Mouse (Mus musculus) hindbrain, embryonic 11.5 days (tissue): ENCODE results near the gene Tom1. TPM values are rescaled to one million over a fixed set of nuclear protein-coding genes. Genes with fewer than 3 reads are reported as not detected.

Source experiments
- ATAC-seq: fragments of 200-750 bp; cut with Nextera tagmentation; 2 replicates; pipeline ENCODE4 v1.8.0; 2017; ENCODE audit warnings: mild to moderate bottlenecking, moderate TSS enrichment, moderate library complexity; ENCODE audit not compliant: low FRiP score
- DNase-seq: peaks from one replicate; pipeline ENCODE4 v3.0.0-alpha.2; 2015; ENCODE audit warnings: low spot score
- H3K27ac ChIP-seq: fragments of 300-500 bp; sonication (generic); 2 replicates; pipeline ENCODE4 v1.5.1; 2014; ENCODE audit warnings: mild to moderate bottlenecking, low read depth, low read length
- H3K27me3 ChIP-seq: fragments of 300-500 bp; sonication (generic); 2 replicates; pipeline ENCODE4 v1.6.1; 2014; ENCODE audit warnings: mild to moderate bottlenecking, low read length, moderate library complexity, mixed read lengths; ENCODE audit not compliant: control insufficient read depth, insufficient read depth
- H3K36me3 ChIP-seq: fragments of 300-500 bp; sonication (generic); 2 replicates; pipeline ENCODE4 v1.6.1; 2014; ENCODE audit warnings: mild to moderate bottlenecking, low read length, moderate library complexity, mixed read lengths; ENCODE audit not compliant: control insufficient read depth, insufficient read depth
- H3K4me1 ChIP-seq: fragments of 300-500 bp; sonication (generic); replicated peaks from 2 replicates; pipeline ENCODE4 v1.6.1; 2014; ENCODE audit warnings: low read length, mixed read lengths; ENCODE audit not compliant: control insufficient read depth, insufficient read depth
- H3K4me2 ChIP-seq: fragments of 300-500 bp; sonication (generic); replicated peaks from 2 replicates; pipeline ENCODE4 v1.6.1; 2014; ENCODE audit warnings: mild to moderate bottlenecking, low read depth, low read length
- H3K4me3 ChIP-seq: fragments of 300-500 bp; sonication (generic); 2 replicates; pipeline ENCODE4 v1.5.1; 2014; ENCODE audit warnings: low read depth, low read length
- H3K9ac ChIP-seq: fragments of 300-500 bp; sonication (generic); 2 replicates; pipeline ENCODE4 v1.6.1; 2014; ENCODE audit warnings: low read depth, low read length
- H3K9me3 ChIP-seq: fragments of 300-500 bp; sonication (generic); 2 replicates; pipeline ENCODE4 v1.6.1; 2016; ENCODE audit warnings: low read length; ENCODE audit not compliant: control insufficient read depth
- WGBS: fragments of 180-500 bp; shearing (Covaris S2); extraction: QIAGEN DNeasy Blood & Tissue Kit; methylation state at CpG from one replicate; pipeline ENCODE4 v1.1.7; 2014; 5-methylcytosine and 5-hydroxymethylcytosine counted together
- polyA plus RNA-seq: library from polyadenylated mRNA; unstranded; fragments of >200 nt; fragmentation: Nextera tagmentation; extraction: Ambion mirVana; gene quantifications from 2 replicates; pipeline ENCODE4 v1.2.1, GENCODE M21; 2014

The Tom1 gene
- polyA plus RNA-seq, 1 experiment from 2014 or later: 25.2 TPM

GRCm38 (mm10) chr8:75074876-75075275 lies 41.4 kb downstream of the Tom1 start:
- Histone ChIP-seq H3K4me3 (no peak overlapping the region), H3K9ac (no peak overlapping the region), H3K9me3 (no peaks in the 10 kb centered on the region), H3K4me2 (no peak overlapping the region), H3K36me3 (no peaks in the 10 kb centered on the region), H3K27me3 (no peaks in the 10 kb centered on the region), H3K4me1 (no peaks in the 10 kb centered on the region), H3K27ac (no peak overlapping the region)
- DNase-seq: no peak
- ATAC-seq: no peak
- WGBS: 100% methylated on average over 1 of the region's 1 CpGs

- 81% methylated on average over 1 of the region's 1 CpGs for WGBS
Observed at GRCm38 (mm10) chr8:75078215-75078614, 44.7 kb downstream of the Tom1 start.

DNA sequence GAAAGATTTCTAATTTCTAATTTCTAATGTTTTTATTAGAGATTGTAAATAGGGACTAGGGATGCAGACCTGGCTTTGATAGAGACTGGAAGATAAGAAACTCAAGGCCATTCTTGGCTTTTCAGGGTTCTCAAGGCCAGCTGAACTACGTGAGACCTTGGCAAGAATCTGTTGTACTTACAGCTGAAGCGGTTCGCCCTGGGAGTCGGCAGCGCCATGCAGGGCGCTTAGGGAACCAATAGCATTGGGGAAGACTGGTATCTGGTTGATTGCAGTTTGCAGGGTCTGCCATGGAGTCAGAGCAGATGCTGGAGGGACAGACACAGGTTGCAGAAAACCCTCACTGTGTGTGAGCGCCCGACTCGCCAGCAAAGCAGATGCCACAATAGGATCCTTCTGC lies 45.3 kb downstream of the Tom1 start:
- WGBS: 98% methylated on average over 9 of the region's 9 CpGs
- H3K4me3 ChIP-seq: no peak overlapping the region
- no peaks in the 10 kb centered on the region for H3K4me1 ChIP-seq
- H3K4me2 ChIP-seq: no peak overlapping the region
- DNase-seq (no peak), ATAC-seq (no peak)
- H3K36me3 ChIP-seq: no peaks in the 10 kb centered on the region
- no peaks in the 10 kb centered on the region for H3K27me3 ChIP-seq
- no peak overlapping the region for H3K27ac ChIP-seq
- no peaks in the 10 kb centered on the region for H3K9me3 ChIP-seq
- no peak overlapping the region for H3K9ac ChIP-seq

More at GRCm38 (mm10) chr8:75078215-75078614, 44.7 kb downstream of the Tom1 start:
- Histone ChIP-seq H3K9me3 (no peaks in the 10 kb centered on the region), H3K4me3 (no peak overlapping the region), H3K36me3 (no peaks in the 10 kb centered on the region), H3K4me1 (no peaks in the 10 kb centered on the region), H3K27ac (no peak overlapping the region), H3K4me2 (no peak overlapping the region), H3K9ac (no peak overlapping the region), H3K27me3 (no peaks in the 10 kb centered on the region)
- ATAC-seq (no peak), DNase-seq (no peak)

DNA sequence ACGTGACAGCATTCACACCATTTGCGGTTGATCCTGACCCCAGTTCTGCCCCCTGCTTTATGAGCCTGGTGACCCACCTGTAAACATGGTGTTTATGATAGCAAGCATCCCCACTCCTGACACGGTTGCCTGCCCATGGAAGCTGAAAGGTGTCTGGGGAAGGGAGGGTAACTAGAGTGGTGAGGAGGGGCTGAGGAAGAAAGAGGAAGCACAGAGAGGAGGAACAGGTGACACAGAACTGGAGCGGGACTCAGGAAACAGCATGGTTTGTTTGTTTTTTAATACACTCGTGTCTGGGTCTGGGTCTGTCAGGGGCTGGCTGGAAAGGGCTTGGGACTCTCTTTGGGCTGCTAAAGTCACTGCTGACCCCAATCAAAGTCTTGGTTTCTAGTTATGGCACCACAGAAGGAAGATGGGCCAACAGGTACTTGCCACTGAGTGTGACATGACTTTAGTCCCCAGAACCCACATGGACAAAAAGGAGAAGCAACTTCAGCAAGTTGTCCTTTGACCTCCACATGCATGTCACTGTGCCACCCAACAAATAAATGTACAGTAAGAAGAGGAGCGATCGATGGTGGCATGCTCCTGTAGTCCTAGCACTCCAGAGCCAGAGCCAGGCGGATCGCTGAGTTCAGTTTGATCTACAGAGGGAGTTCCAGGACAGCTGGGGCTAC lies 48.0 kb downstream of the Tom1 start:
- DNase-seq: no peak
- no peak overlapping the region for H3K4me3 ChIP-seq
- H3K4me2 ChIP-seq: no peak overlapping the region
- no peak overlapping the region for H3K27ac ChIP-seq
- H3K36me3 ChIP-seq: no peaks in the 10 kb centered on the region
- whole genome bisulfite sequencing: 86% methylated on average over 9 of the region's 9 CpGs
- H3K9me3 ChIP-seq: no peaks in the 10 kb centered on the region
- H3K9ac ChIP-seq: no peak overlapping the region
- H3K4me1 ChIP-seq: no peaks in the 10 kb centered on the region
- ATAC-seq: no peak
- H3K27me3 ChIP-seq: no peaks in the 10 kb centered on the region

DNA sequence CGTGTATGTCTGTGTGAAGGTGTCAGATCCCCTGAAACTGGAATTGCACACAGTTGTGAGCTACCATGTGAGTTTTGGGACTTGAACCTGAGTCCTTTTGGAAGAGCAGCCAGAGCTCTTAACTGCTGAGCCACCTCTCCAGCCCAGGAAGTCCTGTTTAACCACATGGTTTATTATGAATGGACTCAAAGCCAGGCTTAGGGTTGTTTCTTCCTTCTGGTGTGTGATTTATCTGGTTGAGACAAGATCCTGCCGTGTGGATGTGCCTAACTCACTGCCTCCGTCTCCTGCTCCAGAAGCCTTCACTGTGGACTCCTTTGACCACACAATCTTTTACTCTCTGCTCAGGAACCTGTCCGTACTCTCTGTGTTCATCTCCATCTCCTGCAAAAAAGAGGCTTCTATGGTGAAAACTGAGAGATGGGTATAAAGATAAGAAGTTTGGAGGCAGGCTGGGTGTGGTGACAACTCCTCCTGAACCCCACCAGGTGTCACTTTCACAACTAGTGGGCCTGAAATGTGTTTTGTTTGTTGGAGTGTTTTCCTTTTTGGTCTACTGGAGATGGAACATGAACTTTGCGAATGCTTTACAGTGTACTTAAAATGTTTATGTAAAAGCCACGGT lies 48.8 kb downstream of the Tom1 start:
- WGBS: 88% methylated on average over 6 of the region's 6 CpGs
- Histone ChIP-seq H3K4me1 (no peaks in the 10 kb centered on the region), H3K36me3 (no peaks in the 10 kb centered on the region), H3K4me2 (no peak overlapping the region), H3K9ac (no peak overlapping the region), H3K27me3 (no peaks in the 10 kb centered on the region), H3K9me3 (no peaks in the 10 kb centered on the region), H3K27ac (no peak overlapping the region), H3K4me3 (no peak overlapping the region)
- DNase-seq (no peak), ATAC-seq (no peak)

GRCm38 (mm10) chr8:75083846-75084245 lies 50.3 kb downstream of the Tom1 start:
- ATAC-seq (peak; percentile 93), DNase-seq (peak; percentile 92)
- H3K4me1 ChIP-seq: no peaks in the 10 kb centered on the region
- no peaks in the 10 kb centered on the region for H3K36me3 ChIP-seq
- H3K9ac ChIP-seq: no peak overlapping the region
- no peak overlapping the region for H3K27ac ChIP-seq
- H3K4me2 ChIP-seq: peak overlapping the region; percentile 22; the same call in 1 of the 2 replicates
- no peaks in the 10 kb centered on the region for H3K27me3 ChIP-seq
- no peak overlapping the region for H3K4me3 ChIP-seq
- 8% methylated on average over 15 of the region's 17 CpGs for WGBS
- no peaks in the 10 kb centered on the region for H3K9me3 ChIP-seq

DNA sequence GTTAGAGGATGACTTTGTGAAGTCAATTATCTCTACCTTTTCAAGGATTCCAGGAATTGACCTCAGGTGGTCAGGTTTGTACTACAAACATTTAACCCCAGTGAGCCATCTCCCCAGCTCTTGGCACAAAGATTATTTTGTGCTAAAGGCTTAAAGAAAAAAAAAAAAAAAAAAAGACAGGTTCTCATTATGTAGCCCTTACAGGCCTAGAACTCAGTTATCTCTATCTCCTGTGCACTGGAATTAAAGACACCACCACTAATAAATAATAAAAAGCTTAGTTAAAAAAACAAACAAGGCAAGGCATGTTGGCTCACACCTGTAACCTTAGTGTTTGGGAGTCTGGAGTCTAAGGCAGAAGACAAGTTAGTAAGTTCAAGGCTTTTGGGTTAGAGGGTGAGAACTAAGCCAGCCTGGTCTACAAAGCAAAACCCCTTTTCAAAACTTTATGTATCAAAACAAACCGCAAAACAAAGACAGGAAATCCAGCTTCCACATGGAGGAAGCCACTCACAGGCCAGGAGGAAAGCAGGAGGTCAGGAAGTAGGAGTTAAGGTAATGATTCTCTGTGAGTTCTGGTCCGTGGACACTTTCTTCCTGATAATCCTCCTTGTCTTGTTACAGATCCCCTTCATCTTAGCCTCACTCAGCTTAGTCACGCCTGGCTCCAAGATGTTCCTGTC lies 51.0 kb downstream of the Tom1 start:
- Histone ChIP-seq H3K4me1 (no peaks in the 10 kb centered on the region; the same call in 1 of the 2 replicates), H3K27ac (no peak overlapping the region), H3K9ac (no peak overlapping the region), H3K4me3 (no peak overlapping the region), H3K36me3 (no peaks in the 10 kb centered on the region), H3K9me3 (no peaks in the 10 kb centered on the region), H3K27me3 (no peaks in the 10 kb centered on the region), H3K4me2 (no peak overlapping the region)
- WGBS: 79% methylated on average over 3 of the region's 3 CpGs
- DNase-seq (no peak), ATAC-seq (no peak)

GRCm38 (mm10) chr8:75086002-75086401 lies 52.5 kb downstream of the Tom1 start:
- no peak for DNase-seq
- 89% methylated on average over 2 of the region's 2 CpGs for WGBS

More at GRCm38 (mm10) chr8:75086002-75086401, 52.5 kb downstream of the Tom1 start:
- Histone ChIP-seq H3K4me2 (no peak overlapping the region), H3K36me3 (no peaks in the 10 kb centered on the region), H3K27me3 (no peaks in the 10 kb centered on the region), H3K4me3 (no peak overlapping the region), H3K27ac (no peak overlapping the region), H3K9me3 (no peaks in the 10 kb centered on the region), H3K9ac (no peak overlapping the region), H3K4me1 (no peaks in the 10 kb centered on the region; the same call in 1 of the 2 replicates)
- no peak for ATAC-seq
